Mouse (Mus musculus) lung, postnatal 0 days (tissue): Measurements from ENCODE around the gene Il1rl2. TPM values are rescaled to one million over a fixed set of nuclear protein-coding genes. Genes with fewer than 3 reads are reported as not detected.
A peak's percentile ranks its signal among the peaks of the same experiment; 100 is the strongest.
"Not testable (repeated sequence)": the region's sequence is repeated elsewhere in the genome, so short reads cannot be mapped to it uniquely, and the experiment has no call there.

Experiments
- ATAC-seq: fragments of 200-750 bp; cut with Nextera tagmentation; 2 replicates; pipeline ENCODE4 v1.8.0; 2017; ENCODE audit warnings: moderate library complexity
- DNase-seq: peaks from one replicate; pipeline ENCODE4 v3.0.0-alpha.2; 2016; ENCODE audit warnings: low spot score
- H3K27ac ChIP-seq: fragments of 300-500 bp; sonication (generic); 2 replicates; pipeline ENCODE4 v1.5.1; 2014; ENCODE audit warnings: antibody characterized with exemption, mild to moderate bottlenecking, low read length, mixed read lengths
- H3K27me3 ChIP-seq: fragments of 300-500 bp; sonication (generic); replicated peaks from 2 replicates; pipeline ENCODE4 v1.6.1; 2014; ENCODE audit warnings: low read length, mixed read lengths; ENCODE audit not compliant: insufficient read depth
- H3K36me3 ChIP-seq: fragments of 300-500 bp; sonication (generic); 2 replicates; pipeline ENCODE4 v1.6.1; 2014; ENCODE audit warnings: low read length, mixed read lengths; ENCODE audit not compliant: insufficient read depth
- H3K4me1 ChIP-seq: fragments of 300-500 bp; sonication (generic); 2 replicates; pipeline ENCODE4 v1.6.1; 2014; ENCODE audit warnings: antibody characterized with exemption, low read depth, low read length, mixed read lengths; ENCODE audit not compliant: insufficient read depth
- H3K4me2 ChIP-seq: fragments of 300-500 bp; sonication (generic); replicated peaks from 2 replicates; pipeline ENCODE4 v1.6.1; 2014; ENCODE audit warnings: low read depth, mild to moderate bottlenecking, low read length, moderate library complexity, mixed read lengths
- H3K4me3 ChIP-seq: fragments of 300-500 bp; sonication (generic); 2 replicates; pipeline ENCODE4 v1.5.1; 2014; ENCODE audit warnings: low read depth, low read length
- H3K9ac ChIP-seq: fragments of 300-500 bp; sonication (generic); replicated peaks from 2 replicates; pipeline ENCODE4 v1.6.1; 2014; ENCODE audit warnings: low read depth, mild to moderate bottlenecking
- H3K9me3 ChIP-seq: fragments of 300-500 bp; sonication (generic); 2 replicates; pipeline ENCODE4 v1.6.1; 2016; ENCODE audit warnings: low read length, mixed read lengths
- CTCF ChIP-seq: IDR thresholded peaks from 2 replicates; pipeline ENCODE4 v1.5.1; 2016; ENCODE audit warnings: antibody characterized with exemption, mild to moderate bottlenecking
- EP300 ChIP-seq: IDR thresholded peaks from 2 replicates; pipeline ENCODE4 v1.6.1; 2016; ENCODE audit warnings: antibody characterized with exemption, mild to moderate bottlenecking, control low read depth
- WGBS: fragments of 180-500 bp; shearing (Covaris S2); extraction: QIAGEN DNeasy Blood & Tissue Kit; methylation state at CpG from one replicate; pipeline ENCODE4 v1.1.7; 2014; 5-methylcytosine and 5-hydroxymethylcytosine counted together
- polyA plus RNA-seq: library from polyadenylated mRNA; unstranded; fragments of >200 nt; fragmentation: Nextera tagmentation; extraction: Ambion mirVana; gene quantifications from 2 replicates; pipeline ENCODE4 v1.2.1, GENCODE M21; 2015

Il1rl2 gene
- polyA plus RNA-seq, 1 experiment from 2014 or later, result 8.2 TPM

GRCm38 (mm10) chr1:40298053-40298452 lies 26.4 kb upstream of the Il1rl2 start:
- H3K9ac ChIP-seq, result no peak overlapping the region
- WGBS, result 88% methylated on average over 2 of the region's 2 CpGs
- H3K36me3 ChIP-seq, result no peaks in the 10 kb centered on the region
- no peak for DNase-seq
- TF ChIP-seq CTCF, result no peak
- TF ChIP-seq EP300, result no peak
- no peaks in the 10 kb centered on the region for H3K27me3 ChIP-seq
- H3K9me3 ChIP-seq, result no peaks in the 10 kb centered on the region
- H3K4me2 ChIP-seq, result no peak overlapping the region
- H3K4me1 ChIP-seq, result no peaks in the 10 kb centered on the region
- ATAC-seq, result no peak
- H3K27ac ChIP-seq, result no peak overlapping the region
- H3K4me3 ChIP-seq, result no peak overlapping the region

DNA sequence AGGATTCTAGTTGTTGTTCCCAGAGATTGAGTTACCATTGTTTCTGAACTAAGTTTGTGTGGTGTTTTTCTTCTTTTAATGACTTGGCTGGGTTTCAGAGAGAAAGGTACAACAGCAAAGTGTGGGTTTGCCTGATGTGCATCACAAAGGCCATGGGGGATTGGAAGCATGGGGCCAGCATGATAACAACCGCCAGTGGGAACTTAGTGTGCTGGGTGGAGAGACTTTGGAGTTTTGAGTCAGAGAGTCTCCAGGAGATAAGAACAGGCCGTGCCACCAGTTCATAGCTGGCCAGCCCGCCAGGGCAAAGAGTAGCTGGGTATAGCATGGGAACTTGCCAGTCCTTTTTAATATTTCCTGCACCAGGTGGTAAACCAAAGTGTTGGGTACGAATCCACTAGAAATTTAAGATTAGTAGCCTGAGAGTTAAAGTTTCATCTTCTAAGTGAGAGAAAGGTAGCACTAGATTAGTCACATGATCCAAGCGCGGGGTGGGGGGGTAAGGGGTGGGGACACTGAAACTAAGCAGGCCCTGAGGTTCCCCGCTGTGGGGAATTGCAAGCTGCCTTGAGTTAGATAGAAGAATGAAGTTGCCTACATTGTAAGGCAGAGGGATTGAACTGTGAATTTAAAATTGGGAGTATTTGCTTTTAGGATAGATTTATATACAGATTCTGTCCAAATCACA lies 21.1 kb upstream of the Il1rl2 start:
- Histone ChIP-seq H3K9ac (no peak overlapping the region), H3K4me3 (no peak overlapping the region), H3K27ac (no peak overlapping the region), H3K27me3 (no peaks in the 10 kb centered on the region), H3K9me3 (no peaks in the 10 kb centered on the region), H3K4me2 (no peak overlapping the region), H3K36me3 (no peaks in the 10 kb centered on the region), H3K4me1 (no peaks in the 10 kb centered on the region)
- TF ChIP-seq CTCF, result no peak
- TF ChIP-seq EP300, result no peak
- 72% methylated on average over 7 of the region's 7 CpGs for WGBS
- DNase-seq (no peak), ATAC-seq (no peak)

GRCm38 (mm10) chr1:40304321-40304720 lies 20.1 kb upstream of the Il1rl2 start:
- DNase-seq, result not testable (repeated sequence)

GRCm38 (mm10) chr1:40306111-40306510 lies 18.3 kb upstream of the Il1rl2 start:
- no peaks in the 10 kb centered on the region for H3K9me3 ChIP-seq
- H3K27ac ChIP-seq, result no peak overlapping the region
- no peak for DNase-seq
- TF ChIP-seq EP300 (no peak), CTCF (no peak)
- H3K4me2 ChIP-seq, result no peak overlapping the region
- no peak overlapping the region for H3K9ac ChIP-seq
- no peaks in the 10 kb centered on the region for H3K27me3 ChIP-seq
- H3K4me1 ChIP-seq, result no peaks in the 10 kb centered on the region
- no peaks in the 10 kb centered on the region for H3K36me3 ChIP-seq
- no peak for ATAC-seq
- 84% methylated on average over 2 of the region's 2 CpGs for WGBS
- no peak overlapping the region for H3K4me3 ChIP-seq

More at GRCm38 (mm10) chr1:40304321-40304720, 20.1 kb upstream of the Il1rl2 start:
- WGBS, result 90% methylated on average over 4 of the region's 4 CpGs
- not testable (repeated sequence) for H3K9me3 ChIP-seq, H3K4me3 ChIP-seq, H3K9ac ChIP-seq, H3K27me3 ChIP-seq, ATAC-seq, H3K36me3 ChIP-seq, H3K4me1 ChIP-seq, H3K27ac ChIP-seq, H3K4me2 ChIP-seq

- no peaks in the 10 kb centered on the region for H3K9me3 ChIP-seq
- no peak for TF ChIP-seq CTCF
- TF ChIP-seq EP300, result no peak
These were observed 13.3 kb upstream of the Il1rl2 start for GRCm38 (mm10) chr1:40311123-40311522.

DNA sequence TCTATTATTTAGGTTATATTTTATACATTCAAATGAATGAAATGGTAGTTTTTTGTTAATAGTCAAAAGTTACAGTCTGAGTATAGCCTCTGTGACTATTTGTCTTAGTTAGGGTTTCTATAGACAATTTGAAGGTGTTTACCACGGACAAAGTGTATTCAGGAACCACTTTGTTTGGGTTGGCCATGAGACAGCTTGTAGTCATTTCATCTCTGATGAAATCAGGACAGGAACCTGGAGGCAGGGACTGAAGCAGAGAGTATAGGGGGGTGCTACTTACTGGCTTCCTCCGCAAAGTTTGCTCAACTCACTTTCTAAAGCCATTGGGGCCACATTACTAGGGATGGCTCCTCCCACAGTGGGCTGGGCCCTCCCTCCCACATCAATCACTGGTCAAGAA lies 12.8 kb upstream of the Il1rl2 start:
- H3K27me3 ChIP-seq, result no peaks in the 10 kb centered on the region
- TF ChIP-seq EP300, result no peak
- TF ChIP-seq CTCF, result no peak
- no peaks in the 10 kb centered on the region for H3K4me1 ChIP-seq
- ATAC-seq, result no peak
- DNase-seq, result no peak
- H3K9ac ChIP-seq, result no peak overlapping the region
- H3K4me2 ChIP-seq, result no peak overlapping the region
- H3K9me3 ChIP-seq, result no peaks in the 10 kb centered on the region
- H3K27ac ChIP-seq, result no peak overlapping the region
- 82% methylated on average over 2 of the region's 2 CpGs for WGBS
- no peak overlapping the region for H3K4me3 ChIP-seq
- peaks cover 6% of the 10 kb centered on the region; the same call in 1 of the 2 replicates for H3K36me3 ChIP-seq

More at GRCm38 (mm10) chr1:40311123-40311522, 13.3 kb upstream of the Il1rl2 start:
- H3K4me3 ChIP-seq, result no peak overlapping the region
- H3K9ac ChIP-seq, result no peak overlapping the region
- H3K36me3 ChIP-seq, result peaks cover 6% of the 10 kb centered on the region; the same call in 1 of the 2 replicates
- no peaks in the 10 kb centered on the region for H3K4me1 ChIP-seq
- no peak overlapping the region for H3K27ac ChIP-seq
- DNase-seq, result peak; percentile 22
- no peaks in the 10 kb centered on the region for H3K27me3 ChIP-seq
- H3K4me2 ChIP-seq, result no peak overlapping the region
- 81% methylated on average over 3 of the region's 3 CpGs for WGBS
- ATAC-seq, result no peak
